Mouse (Mus musculus): Measurements from ENCODE around the gene Drg1.
"Not testable (repeated sequence)": the region's sequence is repeated elsewhere in the genome, so short reads cannot be mapped to it uniquely, and the experiment has no call there.

Gene Drg1

DNA sequence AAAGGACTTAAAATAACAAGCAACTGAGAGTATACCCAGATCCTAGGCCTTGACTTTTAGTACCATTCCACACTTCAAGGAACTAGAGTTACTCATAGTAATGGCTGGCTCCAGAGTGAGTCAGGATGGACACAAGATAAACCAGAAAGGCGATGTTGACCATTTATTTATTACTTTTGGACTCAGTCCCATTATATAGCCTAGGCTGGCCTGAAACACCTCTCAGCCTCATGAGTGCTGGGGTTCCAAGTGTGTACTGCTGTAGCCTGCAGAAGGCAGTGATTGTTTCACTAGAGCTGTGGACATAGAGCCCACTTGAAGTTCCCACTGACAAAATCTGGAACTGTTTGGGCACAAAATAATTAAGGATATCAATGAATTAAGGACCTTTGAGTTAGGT lies 53.7 kb downstream of the Drg1 start:
- no peak for DNase-seq (ENCODE audit: low spot score in 2 of 2)

DNA sequence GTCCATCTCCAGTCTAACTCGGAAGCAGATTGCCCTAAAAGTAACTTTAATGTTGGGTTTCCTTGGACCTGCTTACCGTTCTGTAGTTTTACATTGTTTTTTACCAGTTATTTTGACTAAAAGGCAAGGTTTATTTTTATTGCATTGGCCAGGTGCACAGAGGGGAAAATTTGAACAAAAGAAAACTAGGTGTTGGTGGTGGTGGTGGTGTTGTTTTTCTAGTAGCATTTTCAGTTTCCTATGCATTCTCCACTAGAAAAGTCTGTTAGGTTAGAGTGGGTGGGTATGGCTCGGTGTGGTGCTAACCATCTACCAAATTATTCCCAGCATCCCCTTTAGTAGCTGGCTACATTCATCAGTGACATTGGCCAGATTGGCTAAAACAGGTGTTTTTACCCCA lies 59.4 kb downstream of the Drg1 start:
- no peak for DNase-seq (ENCODE audit: low spot score in 2 of 2)

DNA sequence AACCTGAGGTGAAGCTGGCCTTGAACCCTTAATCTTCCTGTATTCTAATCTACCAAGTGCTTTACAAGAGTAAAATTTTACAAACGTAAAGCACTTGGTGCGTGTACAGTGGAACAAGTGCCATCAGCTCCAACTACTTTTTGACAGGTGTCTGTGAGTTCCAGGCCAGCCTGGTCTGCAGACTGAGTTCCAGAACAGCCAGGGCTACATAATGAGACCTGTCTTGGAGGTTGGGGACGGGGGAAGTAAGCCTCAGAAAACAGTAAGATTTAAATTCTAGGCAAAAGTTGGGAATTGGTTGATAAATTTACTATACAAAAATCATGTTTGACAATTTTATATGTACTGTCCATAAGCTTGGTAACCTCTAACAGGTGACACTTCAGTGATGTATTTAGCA lies 61.0 kb downstream of the Drg1 start:
- DNase-seq (ENCODE audit: low spot score in 2 of 2) = no peak

DNA sequence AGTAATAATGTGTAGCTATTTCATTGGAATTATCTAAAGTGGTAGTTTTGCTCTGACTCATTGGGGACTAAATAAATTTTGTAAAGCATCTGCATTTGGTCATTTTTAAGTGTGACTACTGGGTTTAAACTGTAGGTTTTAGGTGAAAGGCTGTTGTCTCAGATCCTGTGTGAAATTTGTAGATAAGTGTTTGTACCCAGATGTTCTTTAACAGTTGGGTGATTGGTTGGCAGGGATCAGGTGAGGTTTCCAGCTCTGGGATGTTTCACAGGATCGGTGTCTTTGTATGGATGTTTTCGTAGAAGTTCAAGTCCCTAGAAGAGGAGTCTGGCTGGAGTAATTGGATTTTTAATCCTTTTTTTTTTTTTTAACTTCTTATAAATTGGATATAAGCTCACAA lies 62.4 kb downstream of the Drg1 start:
- DNase-seq (ENCODE audit: low spot score in 2 of 2) = no peak

DNA sequence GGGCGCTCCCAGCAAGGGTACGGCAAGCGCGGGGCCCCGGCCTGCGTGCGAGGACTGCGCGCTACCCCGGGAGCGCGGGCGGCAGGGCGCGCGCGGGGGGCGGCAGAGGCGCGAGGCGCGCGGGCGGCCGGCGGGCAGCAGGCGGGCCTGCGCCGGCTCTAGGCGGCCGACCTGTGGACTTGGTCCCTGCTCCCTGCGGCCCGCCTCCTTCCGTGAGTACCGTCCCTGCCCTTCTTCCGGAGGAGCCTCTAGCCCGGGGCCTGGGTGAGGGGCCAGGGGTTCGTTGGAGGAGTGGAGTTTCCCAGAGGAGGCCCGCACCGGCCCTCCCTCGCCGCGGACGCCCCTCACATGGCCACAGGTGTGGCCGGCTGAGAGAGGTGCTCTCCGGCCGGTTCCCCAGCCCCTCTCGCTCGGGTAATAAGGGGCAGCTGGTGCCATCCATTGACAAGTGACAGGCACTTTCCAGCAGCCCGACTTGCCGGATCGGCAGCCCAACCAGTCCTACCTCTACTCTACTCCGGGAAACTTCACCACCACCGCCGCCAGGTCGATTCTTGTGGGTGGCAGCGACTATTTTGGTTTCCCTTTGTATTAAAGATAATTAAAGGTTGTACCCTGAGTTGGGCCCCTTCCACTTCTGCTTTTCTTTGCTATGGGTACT lies 63.3 kb downstream of the Drg1 start:
- DNase-seq (ENCODE audit: low spot score in 2 of 2) = peak; percentile 48 to 63

DNA sequence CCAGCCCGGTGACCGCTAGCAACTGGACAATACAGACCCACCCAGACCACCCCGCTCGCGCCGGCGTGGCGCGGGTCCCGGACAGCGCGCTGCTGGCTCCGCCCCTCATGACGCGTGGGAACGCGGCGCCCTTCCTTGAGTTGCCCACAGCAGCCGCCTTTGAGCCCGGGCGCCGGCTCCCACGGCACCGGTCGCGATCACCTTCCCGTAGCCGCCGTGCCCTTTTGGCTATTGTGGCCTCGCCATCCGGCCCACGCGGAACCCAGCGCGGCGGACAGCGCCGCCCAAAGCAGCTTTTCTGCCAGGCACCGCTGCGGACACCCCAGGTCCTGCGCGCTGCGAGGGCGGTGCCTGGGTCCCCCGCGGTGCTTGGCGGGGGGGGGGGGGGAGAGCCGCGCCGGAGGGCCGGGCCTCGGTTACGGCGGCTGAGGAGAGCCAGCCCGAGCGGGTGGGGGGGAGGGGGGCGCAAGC lies 63.9 kb downstream of the Drg1 start, which contains the start of gene Eif4enif1:
Gene Eif4enif1 (plus strand): TSS at position 162 of the 471 bp plus-strand sequence.
- peak; percentile 90 to 91 for DNase-seq (ENCODE audit: low spot score in 2 of 2)

DNA sequence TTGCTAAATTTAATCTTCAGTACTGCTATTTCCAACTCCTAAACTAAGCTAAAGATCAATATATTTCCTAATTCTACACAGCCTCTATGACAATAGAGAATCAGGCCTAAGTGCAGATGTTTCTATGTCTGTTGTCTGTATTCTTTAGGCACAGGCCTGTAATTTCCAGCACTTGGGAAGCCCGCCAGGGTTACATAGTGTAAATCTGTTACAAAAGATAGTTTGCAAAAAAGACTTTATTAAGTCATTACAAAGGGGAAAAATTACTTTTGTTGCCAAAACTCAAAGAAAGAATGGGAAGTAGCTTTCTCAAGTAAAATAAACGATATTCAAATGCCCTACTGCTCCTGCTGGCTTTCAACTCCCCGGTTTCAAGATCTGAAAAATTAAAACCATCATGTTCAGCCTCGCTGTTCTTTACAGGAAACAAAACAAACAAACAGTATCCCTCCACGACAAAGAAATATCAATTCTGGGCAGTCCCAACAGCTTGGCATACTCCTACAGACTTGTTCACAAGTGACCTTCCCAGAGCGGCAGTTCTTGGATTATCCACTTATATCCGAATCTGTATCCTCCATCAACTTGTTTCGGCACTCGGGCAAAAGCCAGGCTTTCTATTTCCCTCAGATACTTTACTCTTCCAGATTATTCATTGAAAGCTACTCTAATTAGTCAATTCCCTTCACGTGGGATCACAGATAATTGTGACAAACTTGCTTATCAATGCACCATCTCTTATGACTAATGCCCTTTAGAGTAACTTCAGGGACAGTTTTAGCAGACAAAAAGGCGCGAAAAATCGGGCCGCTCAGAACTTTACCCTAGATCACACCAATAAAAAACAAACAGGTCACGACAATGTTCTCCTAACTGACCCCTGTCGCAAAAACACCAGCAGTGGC lies 64.6 kb downstream of the Drg1 start:
- DNase-seq (ENCODE audit: low spot score in 2 of 2) = no peak

DNA sequence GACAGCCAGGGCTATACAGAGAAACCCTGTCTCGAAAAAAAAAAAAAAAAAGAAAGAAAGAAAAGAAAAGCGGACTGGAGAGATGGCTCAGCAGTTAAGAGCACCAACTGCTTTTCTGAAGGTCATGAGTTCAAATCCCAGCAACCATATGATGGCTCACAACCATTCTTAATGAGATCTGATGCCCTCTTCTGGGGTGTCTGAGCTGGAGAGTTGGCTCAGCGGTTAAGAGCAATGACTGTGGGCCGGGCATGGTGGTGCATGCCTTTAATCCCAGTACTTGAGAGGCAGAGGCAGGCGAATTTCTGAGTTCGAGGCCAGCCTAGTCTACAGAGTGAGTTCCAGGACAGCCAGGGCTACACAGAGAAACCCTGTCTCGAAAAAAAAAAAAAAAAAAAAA lies 65.6 kb downstream of the Drg1 start:
- not testable (repeated sequence) for DNase-seq (ENCODE audit: low spot score in 2 of 2)

DNA sequence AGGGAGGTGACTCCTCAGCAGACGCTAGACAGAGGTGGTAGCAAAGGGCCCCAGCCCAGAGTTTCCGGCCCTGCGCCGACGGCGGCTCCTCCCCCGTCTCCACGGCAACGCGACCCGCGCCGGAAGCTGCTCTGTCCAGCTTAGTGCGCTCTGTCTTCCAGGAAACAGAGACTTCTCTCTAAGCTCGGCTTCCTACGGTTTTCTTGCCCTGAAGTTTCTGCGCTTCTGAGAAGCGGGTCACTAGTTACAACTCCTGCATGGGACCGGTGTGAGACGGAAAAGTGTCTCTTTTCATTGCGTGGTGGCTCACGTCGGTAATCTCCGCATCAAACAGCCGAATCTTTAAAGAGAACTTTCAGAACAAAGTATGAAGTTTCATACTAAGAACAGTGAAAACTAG lies 72.9 kb downstream of the Drg1 start, which contains the start of gene Sfi1:
Gene Sfi1 (minus strand): TSS at position 101 of the 400 bp plus-strand sequence.
- DNase-seq (ENCODE audit: low spot score in 2 of 2) = no peak

DNA sequence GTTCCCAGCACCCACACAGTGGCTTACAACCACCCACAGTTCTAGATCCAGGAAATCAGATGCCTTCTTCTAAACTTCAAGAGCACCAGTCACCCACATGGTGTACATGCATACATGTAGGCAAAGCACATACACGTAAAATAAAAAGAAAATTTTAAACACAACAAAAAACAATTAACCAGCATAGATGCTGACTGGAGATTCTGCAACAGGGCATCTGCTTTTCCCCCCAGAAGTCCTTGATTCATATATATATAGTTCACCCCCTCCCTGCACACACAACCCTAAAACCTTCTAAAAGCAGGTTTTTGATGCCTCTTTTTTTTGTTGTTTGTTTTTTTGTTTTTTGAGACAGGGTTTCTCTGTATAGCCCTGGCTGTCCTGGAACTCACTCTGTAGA lies 83.5 kb downstream of the Drg1 start:
- DNase-seq (ENCODE audit: low spot score in 2 of 2) = peak in 1 of 2 experiments; percentile 84

DNA sequence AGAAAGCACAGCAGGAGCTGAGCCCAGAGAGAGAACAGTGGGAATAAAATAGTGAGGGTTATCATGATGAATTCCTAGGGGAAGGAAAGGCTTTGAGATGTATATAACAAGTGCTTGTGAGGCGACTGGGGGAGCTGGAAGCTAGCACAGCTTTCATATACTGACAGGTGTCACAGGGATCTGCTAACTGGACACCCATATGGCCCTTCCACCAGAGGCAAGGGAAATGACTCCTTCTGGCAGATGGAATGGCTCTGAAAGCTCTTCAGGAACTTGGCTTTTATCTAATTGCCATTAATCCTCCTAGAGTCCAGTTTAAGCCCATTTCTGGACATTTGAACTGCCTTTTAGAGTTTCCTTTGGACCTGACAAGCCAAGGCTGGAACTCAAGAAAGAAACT lies 84.2 kb downstream of the Drg1 start:
- not testable (repeated sequence) for DNase-seq (ENCODE audit: low spot score in 2 of 2)

DNA sequence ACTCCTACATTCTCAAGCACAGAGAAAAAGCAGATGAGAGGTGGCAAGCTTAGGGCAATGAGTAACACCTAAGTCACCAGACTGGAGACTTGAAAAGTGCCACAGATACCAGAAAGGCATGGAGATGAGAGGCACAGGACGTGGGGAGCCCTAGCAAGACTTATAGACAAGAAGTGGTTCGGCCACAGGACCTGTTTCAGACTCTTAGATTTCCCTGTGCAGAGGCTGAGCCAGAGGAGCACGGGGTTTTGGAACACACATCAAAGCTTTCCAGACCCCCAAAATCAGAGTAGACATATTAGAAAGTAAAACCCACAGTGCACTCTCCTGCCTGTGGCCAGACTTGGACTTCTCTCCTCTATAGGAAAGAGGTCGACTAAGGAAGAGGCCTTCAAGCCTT lies 85.0 kb downstream of the Drg1 start:
- DNase-seq (ENCODE audit: low spot score in 2 of 2) = peak; percentile 86 to 99

DNA sequence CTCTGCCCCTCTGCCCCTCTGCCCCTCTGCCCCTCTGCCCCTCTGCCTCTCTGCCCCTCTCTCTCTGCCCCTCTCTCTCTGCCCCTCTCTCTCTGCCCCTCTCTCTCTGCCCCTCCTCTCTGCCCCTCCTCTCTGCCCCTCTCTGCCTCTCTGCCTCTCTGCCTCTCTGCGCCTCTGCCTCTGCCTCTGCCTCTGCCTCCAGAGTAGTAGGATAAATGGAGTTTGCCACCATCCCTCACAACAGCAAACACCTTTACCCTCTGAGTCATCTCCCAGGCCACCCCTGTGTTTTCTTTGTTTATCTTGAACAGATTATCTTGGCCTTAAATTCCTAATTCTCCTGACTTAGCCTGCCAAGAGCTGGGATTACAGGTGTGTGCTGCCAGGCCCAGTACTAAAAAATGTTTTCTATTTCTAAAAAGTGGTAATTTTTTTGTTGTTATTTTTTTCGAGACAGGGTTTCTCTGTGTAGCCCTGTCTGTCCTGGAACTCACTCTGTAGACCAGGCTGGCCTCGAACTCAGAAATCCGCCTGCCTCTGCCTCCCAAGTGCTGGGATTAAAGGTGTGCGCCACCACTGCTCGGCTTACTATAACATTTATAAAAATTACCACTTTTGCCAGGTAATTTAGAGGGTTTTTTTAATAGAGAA lies 85.6 kb downstream of the Drg1 start:
- DNase-seq (ENCODE audit: low spot score in 2 of 2) = not testable (repeated sequence)

DNA sequence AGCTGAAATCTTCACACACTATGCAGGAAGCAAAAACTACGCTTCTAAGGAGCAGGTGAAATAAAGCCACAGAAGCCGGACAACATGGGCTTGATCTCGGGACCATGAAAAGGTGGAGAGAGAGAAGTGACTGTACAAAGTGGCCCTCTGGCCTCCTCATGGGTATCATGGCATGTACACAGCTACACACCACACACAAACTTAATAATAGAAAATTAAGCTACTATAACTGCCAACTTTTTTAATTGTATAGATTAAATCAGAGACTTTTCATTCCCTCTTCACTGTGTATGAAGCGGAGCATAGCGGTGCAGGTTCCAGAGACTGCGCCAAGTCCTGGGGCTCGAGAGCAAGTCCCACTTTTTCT lies 86.5 kb downstream of the Drg1 start:
- peak; percentile 67 to 85 for DNase-seq (ENCODE audit: low spot score in 2 of 2)

DNA sequence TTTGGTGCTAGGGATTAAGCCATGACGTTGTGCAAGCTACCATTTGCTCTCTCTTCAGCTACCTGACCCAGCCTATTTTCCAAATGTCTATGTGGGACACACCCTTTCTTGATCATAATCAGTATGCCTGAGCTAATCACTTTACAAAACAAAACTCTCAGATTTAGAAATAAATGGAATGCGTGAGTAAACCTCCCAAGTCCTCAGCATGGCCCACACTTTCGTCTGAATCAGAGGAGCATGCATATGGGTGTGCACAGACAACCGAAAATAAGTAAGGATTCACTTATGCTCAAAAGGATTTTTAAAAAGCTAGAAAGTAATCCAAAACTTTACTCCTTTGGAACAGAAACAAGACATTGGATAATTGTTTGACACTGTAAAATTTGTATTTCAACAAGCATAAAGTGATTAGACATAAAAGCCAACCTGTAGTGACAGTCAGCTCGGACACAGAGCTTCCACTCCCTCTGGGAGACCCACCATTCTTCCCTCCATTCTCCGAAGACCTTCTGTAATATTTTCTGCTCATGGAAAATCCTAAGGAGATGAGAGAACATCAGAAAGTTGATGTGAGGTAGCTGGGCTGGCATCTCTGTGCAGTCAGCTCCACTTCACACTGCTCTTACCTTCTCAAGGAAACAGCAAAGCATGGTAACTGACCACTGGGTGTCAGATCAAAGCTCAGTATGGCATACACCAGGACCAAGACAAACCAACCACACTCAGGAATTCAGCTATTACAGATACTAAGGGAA lies 87.1 kb downstream of the Drg1 start:
- peak; percentile 73 to 95 for DNase-seq (ENCODE audit: low spot score in 2 of 2)

DNA sequence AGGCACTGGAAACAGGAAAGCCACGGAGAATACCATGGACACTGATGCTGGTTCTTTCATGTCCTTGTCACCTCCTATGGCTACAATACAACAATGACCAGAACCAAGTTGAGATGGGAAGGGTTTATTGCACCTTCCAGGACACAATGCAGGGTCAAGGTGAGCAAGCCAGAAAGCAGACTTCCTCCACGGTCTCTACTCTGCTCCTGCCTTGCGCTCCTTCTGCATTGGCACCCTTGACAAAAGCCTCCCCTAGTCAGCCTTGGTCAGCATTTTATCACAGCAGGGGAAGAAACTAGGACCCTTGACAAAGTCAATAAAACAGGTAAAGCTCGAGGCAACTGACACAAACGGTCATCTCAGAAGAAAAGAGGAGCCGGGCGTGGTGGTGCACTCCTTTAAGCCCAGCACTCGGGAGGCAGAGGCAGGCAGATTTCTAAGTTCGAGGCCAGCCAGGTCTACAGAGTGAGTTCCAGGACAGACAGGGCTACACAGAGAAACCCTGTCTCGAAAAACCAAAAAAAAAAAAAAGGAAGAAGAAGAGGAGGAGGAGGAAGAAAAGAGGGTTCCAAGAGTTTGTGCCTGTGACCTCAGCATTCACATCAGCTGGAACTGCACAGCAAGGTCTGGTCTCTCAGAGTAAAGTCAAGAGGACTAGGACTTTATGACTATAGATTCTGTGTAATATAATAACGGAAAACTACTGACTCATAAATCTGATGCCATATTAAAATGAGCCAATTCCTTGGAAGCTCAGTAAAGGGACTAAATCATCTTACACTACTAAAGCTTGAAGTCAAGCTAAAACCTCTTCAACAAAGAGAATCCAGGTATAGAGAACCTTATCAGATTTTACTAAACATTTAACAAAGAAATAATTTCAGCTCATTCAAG lies 92.5 kb downstream of the Drg1 start:
- peak; percentile 86 to 99 for DNase-seq (ENCODE audit: low spot score in 2 of 2)

DNA sequence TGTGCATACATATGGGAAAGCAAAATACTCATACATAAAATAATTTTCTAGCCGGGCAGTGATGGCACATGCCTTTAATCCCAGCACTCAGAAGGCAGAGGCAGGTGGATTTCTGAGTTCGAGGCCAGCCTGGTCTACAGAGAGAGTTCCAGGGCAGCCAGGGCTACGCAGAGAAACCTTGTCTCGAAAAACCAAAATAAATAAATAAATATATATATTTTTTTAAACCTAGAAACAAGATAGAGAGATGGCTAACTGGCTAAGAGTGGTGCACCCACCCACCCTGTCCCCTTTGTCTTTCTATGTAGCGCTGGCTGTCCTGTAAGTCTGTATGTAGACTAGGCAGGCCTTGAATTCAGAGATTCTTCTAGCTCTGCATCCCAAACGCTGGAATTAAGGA lies 93.7 kb downstream of the Drg1 start:
- not testable (repeated sequence) for DNase-seq (ENCODE audit: low spot score in 2 of 2)

DNA sequence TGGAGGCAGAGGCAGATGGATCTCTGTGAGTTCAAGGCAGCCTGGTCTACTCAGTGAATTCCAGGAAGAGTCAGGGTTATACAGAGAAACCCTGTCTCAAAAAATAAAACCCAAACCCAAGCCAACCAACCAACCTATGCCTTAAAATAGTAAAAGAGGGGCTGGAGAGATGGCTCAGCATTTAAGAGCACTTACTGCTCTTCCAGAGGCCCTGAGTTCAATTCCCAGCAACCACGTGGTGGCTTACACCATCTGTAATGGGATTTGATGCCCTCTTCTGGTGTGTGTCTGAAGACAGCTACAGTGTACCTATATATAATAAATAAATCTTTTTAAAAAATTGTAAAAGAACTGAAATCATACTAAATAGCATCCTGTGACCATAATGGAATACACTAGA lies 94.3 kb downstream of the Drg1 start:
- DNase-seq (ENCODE audit: low spot score in 2 of 2) = peak; percentile 74 to 94

DNA sequence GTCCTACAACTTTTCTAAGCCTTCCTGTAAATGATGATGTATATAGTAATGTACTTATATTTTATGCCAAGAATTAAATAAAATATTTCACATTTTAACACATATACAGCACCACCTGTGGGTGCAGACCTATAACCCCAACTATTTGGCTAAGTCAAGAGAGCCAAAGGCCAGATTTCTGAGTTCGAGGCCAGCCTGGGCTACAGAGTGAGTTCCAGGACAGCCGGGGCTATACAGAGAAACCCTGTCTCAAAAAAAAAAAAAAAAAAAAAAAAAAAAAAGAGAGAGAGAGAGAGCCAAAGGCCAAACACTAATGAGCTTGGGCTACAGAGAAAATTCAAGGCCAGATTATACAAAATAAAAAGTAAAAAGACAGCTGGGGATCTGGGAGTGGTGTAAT lies 97.2 kb downstream of the Drg1 start:
- DNase-seq (ENCODE audit: low spot score in 2 of 2) = peak; percentile 74 to 91

DNA sequence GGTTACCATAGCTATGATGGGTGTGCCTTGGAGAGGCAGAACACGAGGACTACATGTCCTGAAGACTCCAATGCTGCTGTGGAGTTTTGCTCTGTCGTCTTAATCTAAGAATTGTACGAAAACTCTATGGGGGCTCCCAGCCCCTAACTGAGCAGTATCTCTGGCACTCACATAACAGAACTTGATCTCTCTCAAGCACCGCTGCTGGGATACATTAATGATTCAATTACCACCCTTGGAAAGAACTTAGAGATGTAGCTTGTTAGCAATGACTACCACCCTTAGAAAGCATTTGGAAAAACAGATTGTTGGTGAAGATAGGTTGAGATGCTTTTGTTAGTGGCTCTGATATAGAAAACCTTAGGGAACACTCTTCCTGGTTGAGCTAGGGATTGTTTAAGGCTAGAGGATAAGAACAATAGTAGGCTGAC lies 98.6 kb downstream of the Drg1 start:
- peak; percentile 78 to 90 for DNase-seq (ENCODE audit: low spot score in 2 of 2)
